Mouse (Mus musculus): ENCODE measurements around the gene Atp6v0a1. TPM values are rescaled to one million over a fixed set of nuclear protein-coding genes. Genes with fewer than 3 reads are reported as not detected.
A peak's percentile ranks its signal among the peaks of the same experiment; 100 is the strongest.

Gene Atp6v0a1
- total and polyA plus RNA-seq, 3 experiments = 77.4 to 92.6 (median 89.6) TPM

DNA sequence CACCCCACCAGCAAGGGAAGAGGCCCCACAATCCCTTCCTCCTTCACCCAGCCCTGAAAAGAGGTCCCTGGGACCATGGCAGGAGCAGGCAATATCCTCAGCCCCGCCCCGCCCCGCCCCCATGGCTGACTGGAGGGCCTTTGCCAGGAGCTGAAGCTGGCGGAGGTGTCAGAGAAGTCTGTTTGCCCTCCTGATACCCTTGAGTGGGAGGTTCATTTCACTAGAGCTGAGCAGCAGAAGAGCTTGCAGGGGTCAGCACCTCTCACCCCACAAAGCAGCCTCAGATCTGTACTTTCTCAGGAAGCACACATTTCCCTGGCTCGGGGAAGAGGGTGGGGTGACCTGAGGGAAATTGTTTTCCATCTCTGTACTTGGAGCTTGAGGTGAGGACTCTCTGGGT lies 49.5 kb downstream of the Atp6v0a1 start:
- WGBS = 21% methylated on average over 5 of the region's 5 CpGs
- 0 out of 2 replicates have a peak overlapping the region, but pooled peaks have one; percentile 12 for H3K4me3 ChIP-seq
- peak overlapping the region; percentile 41; the same call in 1 of the 2 replicates for H3K9ac ChIP-seq (ENCODE audit: low read depth, low read length)
- H3K27me3 ChIP-seq (ENCODE audit: control insufficient read depth, insufficient read depth, low read length) = no peaks in the 10 kb centered on the region
- TF ChIP-seq CTCF (IDR thresholded peaks at IDR 0.05) (no peak), EP300 (IDR thresholded peaks at IDR 0.05; ENCODE audit: insufficient read depth, low read depth, low read length) (peak; percentile 97), POLR2A (IDR thresholded peaks at IDR 0.05; ENCODE audit: insufficient read depth, low read depth, low read length) (peak; percentile 58)
- intact Hi-C loops (cut with DNase I) = loop anchor here (1.0 to 2.0 kb wide), 2 partner anchors 75 to 166 kb away; no protein-coding TSS in a partner anchor
- peaks cover 15% of the 10 kb centered on the region; the same call in 1 of the 2 replicates for H3K36me3 ChIP-seq (ENCODE audit: control insufficient read depth, insufficient read depth, low read length)
- H3K79me2 ChIP-seq (replicated peaks; ENCODE audit: control insufficient read depth, insufficient read depth, low read length) = no peaks in the 10 kb centered on the region
- peaks cover 46% of the 10 kb centered on the region for H3K4me1 ChIP-seq (ENCODE audit: control insufficient read depth, insufficient read depth, low read length)
- H3K27ac ChIP-seq = peak overlapping the region; percentile 92
- DNase-seq = peak; percentile 64 to 75

GRCm38 (mm10) chr11:101059473-101059872 lies 50.2 kb downstream of the Atp6v0a1 start:
- peak overlapping the region; percentile 1; the same call in 1 of the 2 replicates for H3K9ac ChIP-seq (ENCODE audit: low read depth, low read length)
- intact Hi-C loops (cut with DNase I) = loop anchor here (2.0 kb wide), 1 partner anchor 167 kb away; no protein-coding TSS in a partner anchor
- peak in 1 of 2 experiments; percentile 39 for DNase-seq

GRCm38 (mm10) chr11:101060126-101060525 lies 50.9 kb downstream of the Atp6v0a1 start:
- intact Hi-C loops (cut with DNase I) = loop anchor here (1.0 to 10.0 kb wide), 4 partner anchors 98 to 663 kb away; partner anchors contain the start of genes Cnp and Jup
- Histone ChIP-seq H3K36me3 (ENCODE audit: control insufficient read depth, insufficient read depth, low read length) (peaks cover 20% of the 10 kb centered on the region; the same call in 1 of the 2 replicates), H3K79me2 (replicated peaks; ENCODE audit: control insufficient read depth, insufficient read depth, low read length) (no peaks in the 10 kb centered on the region), H3K4me3 (0 out of 2 replicates have a peak overlapping the region, but pooled peaks have one; percentile 15), H3K27me3 (ENCODE audit: control insufficient read depth, insufficient read depth, low read length) (no peaks in the 10 kb centered on the region), H3K27ac (peak overlapping the region; percentile 99), H3K9ac (ENCODE audit: low read depth, low read length) (peak overlapping the region; percentile 49), H3K4me1 (ENCODE audit: control insufficient read depth, insufficient read depth, low read length) (peaks cover 50% of the 10 kb centered on the region)
- peak; percentile 80 to 88 for DNase-seq
- peak; percentile 63 for TF ChIP-seq POLR2A (IDR thresholded peaks at IDR 0.05; ENCODE audit: insufficient read depth, low read depth, low read length)
- 0 out of 2 replicates have a peak, but pooled peaks have one; percentile 5 for TF ChIP-seq CTCF (IDR thresholded peaks at IDR 0.05)
- peak; percentile 91 for TF ChIP-seq EP300 (IDR thresholded peaks at IDR 0.05; ENCODE audit: insufficient read depth, low read depth, low read length)
- 2% methylated on average over 8 of the region's 8 CpGs for WGBS

More at GRCm38 (mm10) chr11:101059473-101059872, 50.2 kb downstream of the Atp6v0a1 start:
- Histone ChIP-seq H3K79me2 (replicated peaks; ENCODE audit: control insufficient read depth, insufficient read depth, low read length) (no peaks in the 10 kb centered on the region), H3K4me1 (ENCODE audit: control insufficient read depth, insufficient read depth, low read length) (peaks cover 50% of the 10 kb centered on the region), H3K27me3 (ENCODE audit: control insufficient read depth, insufficient read depth, low read length) (no peaks in the 10 kb centered on the region), H3K36me3 (ENCODE audit: control insufficient read depth, insufficient read depth, low read length) (peaks cover 18% of the 10 kb centered on the region; the same call in 1 of the 2 replicates), H3K4me3 (no peak overlapping the region), H3K27ac (peak overlapping the region; percentile 99)
- TF ChIP-seq POLR2A (IDR thresholded peaks at IDR 0.05; ENCODE audit: insufficient read depth, low read depth, low read length) (no peak), EP300 (IDR thresholded peaks at IDR 0.05; ENCODE audit: insufficient read depth, low read depth, low read length) (no peak), CTCF (IDR thresholded peaks at IDR 0.05) (no peak)
- WGBS = 65% methylated on average over 10 of the region's 10 CpGs

DNA sequence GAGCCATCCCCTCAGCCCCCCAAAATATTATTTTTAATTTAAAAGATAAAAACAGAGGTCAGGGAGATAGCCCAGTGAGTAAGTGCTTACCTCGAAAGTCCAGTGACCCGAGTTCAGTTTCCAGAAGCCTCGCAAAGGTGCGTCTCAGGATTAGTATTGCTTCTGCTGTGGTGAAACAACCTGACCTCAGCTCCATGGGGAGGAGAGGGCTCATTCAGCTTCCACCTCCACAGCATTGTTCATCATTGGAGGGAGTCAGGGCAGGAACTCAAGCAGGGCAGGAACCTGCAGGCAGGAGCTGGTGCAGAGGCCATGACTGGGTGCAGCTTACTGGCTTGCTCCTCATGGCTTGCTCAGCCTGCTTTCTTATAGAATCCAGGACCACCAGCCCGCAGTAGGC lies 51.8 kb downstream of the Atp6v0a1 start:
- TF ChIP-seq POLR2A (IDR thresholded peaks at IDR 0.05; ENCODE audit: insufficient read depth, low read depth, low read length) (no peak), CTCF (IDR thresholded peaks at IDR 0.05) (no peak), EP300 (IDR thresholded peaks at IDR 0.05; ENCODE audit: insufficient read depth, low read depth, low read length) (no peak)
- DNase-seq = peak in 1 of 2 experiments; percentile 23
- 92% methylated on average over 5 of the region's 5 CpGs for WGBS
- Histone ChIP-seq H3K79me2 (replicated peaks; ENCODE audit: control insufficient read depth, insufficient read depth, low read length) (no peaks in the 10 kb centered on the region), H3K27me3 (ENCODE audit: control insufficient read depth, insufficient read depth, low read length) (no peaks in the 10 kb centered on the region), H3K27ac (peak overlapping the region; percentile 99), H3K4me3 (no peak overlapping the region), H3K9ac (ENCODE audit: low read depth, low read length) (no peak overlapping the region), H3K36me3 (ENCODE audit: control insufficient read depth, insufficient read depth, low read length) (peaks cover 20% of the 10 kb centered on the region; the same call in 1 of the 2 replicates), H3K4me1 (ENCODE audit: control insufficient read depth, insufficient read depth, low read length) (peaks cover 50% of the 10 kb centered on the region)
- intact Hi-C loops (cut with DNase I) = loop anchor here (5.0 to 10.0 kb wide), 3 partner anchors 336 to 664 kb away; partner anchors contain the start of genes Cnp and Jup

DNA sequence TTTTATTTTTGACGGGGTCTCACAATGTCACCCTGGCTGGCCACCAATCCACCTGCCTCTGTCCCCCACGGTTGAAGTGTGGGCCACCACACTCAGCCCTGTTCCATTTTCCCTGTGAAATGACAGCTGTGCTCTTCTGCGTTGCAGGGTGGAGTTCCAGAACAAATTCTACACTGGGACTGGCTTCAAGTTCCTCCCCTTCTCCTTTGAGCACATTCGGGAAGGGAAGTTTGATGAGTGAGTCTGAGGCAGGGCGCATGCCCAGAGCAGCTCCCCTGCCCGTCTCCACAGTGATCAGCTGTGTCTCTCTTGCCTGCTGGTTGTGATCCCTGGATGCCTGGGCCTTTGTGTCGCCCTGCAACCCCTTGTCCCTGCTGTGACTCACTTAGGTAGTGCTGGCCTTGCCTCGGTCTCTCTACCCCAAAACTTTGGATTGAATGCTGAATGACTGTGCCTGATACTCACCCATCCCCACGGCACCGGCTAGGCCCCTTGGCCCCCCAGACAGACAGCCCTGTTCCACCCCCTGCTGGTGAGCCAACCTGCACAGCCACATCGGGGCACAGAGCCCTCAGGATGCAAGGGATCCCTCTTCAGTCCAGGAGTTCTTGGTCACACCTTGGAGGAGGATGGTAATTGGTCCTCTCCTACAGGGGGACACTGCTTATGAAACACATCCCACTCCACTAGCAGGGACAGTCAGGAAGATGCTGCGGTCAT lies 53.1 kb downstream of the Atp6v0a1 start:
- intact Hi-C loops (cut with DNase I) = loop anchor here (5.0 to 10.0 kb wide), 3 partner anchors 338 to 665 kb away; partner anchors contain the start of genes Cnp and Jup
- H3K27me3 ChIP-seq (ENCODE audit: control insufficient read depth, insufficient read depth, low read length) = no peaks in the 10 kb centered on the region
- H3K27ac ChIP-seq = peak overlapping the region; percentile 99
- H3K9ac ChIP-seq (ENCODE audit: low read depth, low read length) = peak overlapping the region; percentile 25
- no peaks in the 10 kb centered on the region for H3K79me2 ChIP-seq (replicated peaks; ENCODE audit: control insufficient read depth, insufficient read depth, low read length)
- DNase-seq = peak; percentile 75 to 84
- peak; percentile 40; the same call in 1 of the 2 replicates for TF ChIP-seq POLR2A (IDR thresholded peaks at IDR 0.05; ENCODE audit: insufficient read depth, low read depth, low read length)
- TF ChIP-seq CTCF (IDR thresholded peaks at IDR 0.05) = peak; percentile 11; the same call in 1 of the 2 replicates
- TF ChIP-seq EP300 (IDR thresholded peaks at IDR 0.05; ENCODE audit: insufficient read depth, low read depth, low read length) = 0 out of 2 replicates have a peak, but pooled peaks have one; percentile 44
- WGBS = 37% methylated on average over 12 of the region's 12 CpGs
- no peak overlapping the region for H3K4me3 ChIP-seq
- peaks cover 20% of the 10 kb centered on the region; the same call in 1 of the 2 replicates for H3K36me3 ChIP-seq (ENCODE audit: control insufficient read depth, insufficient read depth, low read length)
- peaks cover 45% of the 10 kb centered on the region for H3K4me1 ChIP-seq (ENCODE audit: control insufficient read depth, insufficient read depth, low read length)
